Comparison of ENCODE assay signal across 12 mouse cellular contexts in the genomic region with DNA sequence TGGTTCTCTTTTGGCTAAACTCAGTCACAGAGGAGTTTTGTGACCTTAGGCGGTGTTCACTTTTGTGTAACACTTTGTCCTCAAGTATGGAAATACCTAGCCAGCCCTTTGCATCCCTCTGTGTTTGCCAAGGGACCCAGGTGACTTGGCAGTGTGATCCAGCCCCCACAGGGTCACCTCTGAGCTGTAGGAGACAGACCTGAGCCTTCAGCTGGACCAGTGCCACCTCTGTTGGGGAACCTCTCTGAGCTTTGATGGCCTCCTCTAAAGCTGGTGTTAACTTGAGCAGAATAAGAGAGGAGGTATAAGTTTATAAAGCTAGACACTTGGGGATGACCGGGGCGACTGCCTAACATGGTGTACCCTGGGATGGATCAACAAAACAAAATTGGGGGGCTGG. TPM values are rescaled to one million over a fixed set of nuclear protein-coding genes. Genes with fewer than 3 reads are reported as not detected.
DNase-seq lines count a peak whose midpoint lies in the region; ATAC-seq lines count a peak whose summit lies in the region.
"Had no signal": no experiment of that assay in that cellular context is flagged by ENCODE, and none has a peak within 500 bp of the region (broad histone marks: within the 10 kb centered on the region; RNA-seq: fewer than 3 reads in every experiment).

No protein-coding gene starts in this region.

- H3K9ac ChIP-seq in embryonic facial prominence, embryonic 12.5 days = no peak overlapping the region
- no peak overlapping the region for H3K9ac ChIP-seq in hindbrain, embryonic 12.5 days
- H3K9ac ChIP-seq in midbrain, embryonic 12.5 days (replicated peaks) = no peak overlapping the region

- H3K27ac ChIP-seq in embryonic facial prominence, embryonic 12.5 days = no peak overlapping the region
- no peak overlapping the region for H3K27ac ChIP-seq in hindbrain, embryonic 12.5 days
- H3K27ac ChIP-seq in midbrain, embryonic 12.5 days (replicated peaks) = no peak overlapping the region
- H3K27ac ChIP-seq: lung, embryonic 15.5 days had no signal

- DNase-seq in cerebellum, adult 9-10 months = peak; percentile 69
- DNase-seq in left cerebral cortex, postnatal 14 days (ENCODE audit: low spot score in 2 of 2) = no peak
- no peak for DNase-seq in left cerebral cortex, adult 8-10 months (ENCODE audit: low spot score in 2 of 2)
- DNase-seq in gastrocnemius, adult 8-10 months (ENCODE audit: low spot score in 2 of 2) = no peak
- no peak for DNase-seq in embryo, embryonic 9.5 days (ENCODE audit: extremely low spot score)
- DNase-seq: adrenal gland, postnatal 14 days; kidney, postnatal 36 days had no signal

- peak overlapping the region; percentile 60 for H3K4me2 ChIP-seq in embryonic facial prominence, embryonic 12.5 days (replicated peaks)
- peak overlapping the region; percentile 69 for H3K4me2 ChIP-seq in hindbrain, embryonic 12.5 days (replicated peaks)
- peak overlapping the region; percentile 73 for H3K4me2 ChIP-seq in midbrain, embryonic 12.5 days (replicated peaks)

- H3K4me3 ChIP-seq in embryonic facial prominence, embryonic 12.5 days = peak overlapping the region; percentile 49
- peak overlapping the region; percentile 58 for H3K4me3 ChIP-seq in hindbrain, embryonic 12.5 days
- H3K4me3 ChIP-seq in midbrain, embryonic 12.5 days = peak overlapping the region; percentile 59; the same call in 1 of the 2 replicates

- 96% methylated on average over 3 of the region's 3 CpGs for WGBS in embryonic facial prominence, embryonic 12.5 days
- WGBS in hindbrain, embryonic 12.5 days = 99% methylated on average over 3 of the region's 3 CpGs
- WGBS in midbrain, embryonic 12.5 days = 93% methylated on average over 3 of the region's 3 CpGs

- H3K36me3 ChIP-seq in embryonic facial prominence, embryonic 12.5 days = peaks cover 13% of the 10 kb centered on the region; the same call in 1 of the 2 replicates
- peaks cover 30% of the 10 kb centered on the region for H3K36me3 ChIP-seq in hindbrain, embryonic 12.5 days
- H3K36me3 ChIP-seq in midbrain, embryonic 12.5 days = peaks cover 19% of the 10 kb centered on the region
- H3K36me3 ChIP-seq: lung, embryonic 15.5 days had no signal

- intact Hi-C loops in left cerebral cortex, postnatal 14 days (cut with DNase I) = no loop called here

- no peaks in the 10 kb centered on the region for H3K9me3 ChIP-seq in embryonic facial prominence, embryonic 12.5 days
- H3K9me3 ChIP-seq in hindbrain, embryonic 12.5 days (replicated peaks) = no peaks in the 10 kb centered on the region
- no peaks in the 10 kb centered on the region for H3K9me3 ChIP-seq in midbrain, embryonic 12.5 days
- H3K9me3 ChIP-seq: lung, embryonic 15.5 days had no signal

- no peaks in the 10 kb centered on the region for H3K27me3 ChIP-seq in embryonic facial prominence, embryonic 12.5 days
- H3K27me3 ChIP-seq in hindbrain, embryonic 12.5 days = no peaks in the 10 kb centered on the region
- H3K27me3 ChIP-seq in midbrain, embryonic 12.5 days = peaks cover 14% of the 10 kb centered on the region
- H3K27me3 ChIP-seq: Patski had no signal

- no peak for ATAC-seq in embryonic facial prominence, embryonic 12.5 days (ENCODE audit: insufficient number of reproducible peaks, insufficient read depth, low FRiP score, low TSS enrichment)
- ATAC-seq in hindbrain, embryonic 12.5 days (ENCODE audit: low FRiP score) = no peak
- ATAC-seq in midbrain, embryonic 12.5 days (ENCODE audit: low FRiP score, low read depth) = no peak
- ATAC-seq: Patski had no signal

- peaks cover 9% of the 10 kb centered on the region; the same call in 1 of the 2 replicates for H3K4me1 ChIP-seq in embryonic facial prominence, embryonic 12.5 days
- H3K4me1 ChIP-seq in hindbrain, embryonic 12.5 days = peaks cover 23% of the 10 kb centered on the region
- H3K4me1 ChIP-seq in midbrain, embryonic 12.5 days = peaks cover 18% of the 10 kb centered on the region

RNA-seq across cellular contexts. Expression of a gene that starts 1.4 kb away (rescaled TPM):
- 41.5 and 48.1 TPM in 2 replicates for polyA plus RNA-seq in embryonic facial prominence, embryonic 12.5 days (2016; fragmentation: Nextera tagmentation; extraction: Ambion mirVana)
- polyA plus RNA-seq in hindbrain, embryonic 12.5 days (2016; fragmentation: Nextera tagmentation; extraction: Ambion mirVana) = 44.7 and 52.4 TPM in 2 replicates
- 40.0 and 45.0 TPM in 2 replicates for polyA plus RNA-seq in midbrain, embryonic 12.5 days (2016; fragmentation: Nextera tagmentation; extraction: Ambion mirVana)
- 10 to 100 TPM; 23.0 to 23.6 TPM for total RNA-seq in left cerebral cortex, postnatal 14 days (2021)
- total RNA-seq in left cerebral cortex, adult 8-10 months (2022) = 10 to 100 TPM; 10.8 to 16.3 (median 11.7) TPM
- total RNA-seq in gastrocnemius, adult 8-10 months (2022) = 10 to 100 TPM; 38.3 to 69.6 (median 41.9) TPM

RNA-seq across cellular contexts. Expression of a gene that starts 14.2 kb away (rescaled TPM):
- polyA plus RNA-seq in embryonic facial prominence, embryonic 12.5 days (2016; fragmentation: Nextera tagmentation; extraction: Ambion mirVana) = 59.0 and 60.5 TPM in 2 replicates
- 53.8 and 60.0 TPM in 2 replicates for polyA plus RNA-seq in hindbrain, embryonic 12.5 days (2016; fragmentation: Nextera tagmentation; extraction: Ambion mirVana)
- 50.2 and 59.6 TPM in 2 replicates for polyA plus RNA-seq in midbrain, embryonic 12.5 days (2016; fragmentation: Nextera tagmentation; extraction: Ambion mirVana)
- 10 to 100 TPM; 35.3 to 39.9 TPM for total RNA-seq in left cerebral cortex, postnatal 14 days (2021)
- total RNA-seq in left cerebral cortex, adult 8-10 months (2022) = 10 to 100 TPM; 35.8 to 43.5 (median 39.9) TPM
- total RNA-seq in gastrocnemius, adult 8-10 months (2022) = 10 to 100 TPM; 24.0 to 31.2 (median 28.1) TPM

RNA-seq across cellular contexts. Expression of a gene that starts 22.4 kb away (rescaled TPM):
- 1,294 and 1,324 TPM in 2 replicates for polyA plus RNA-seq in embryonic facial prominence, embryonic 12.5 days (2016; fragmentation: Nextera tagmentation; extraction: Ambion mirVana)
- 569 and 595 TPM in 2 replicates for polyA plus RNA-seq in hindbrain, embryonic 12.5 days (2016; fragmentation: Nextera tagmentation; extraction: Ambion mirVana)
- 346 and 420 TPM in 2 replicates for polyA plus RNA-seq in midbrain, embryonic 12.5 days (2016; fragmentation: Nextera tagmentation; extraction: Ambion mirVana)
- total RNA-seq in left cerebral cortex, postnatal 14 days (2021) = 10 to 100 TPM; 19.2 to 22.6 TPM
- total RNA-seq in left cerebral cortex, adult 8-10 months (2022) = 10 to 100 TPM; 19.2 to 31.4 (median 26.5) TPM
- 100 to 1,000 TPM; 214 to 406 (median 281) TPM for total RNA-seq in gastrocnemius, adult 8-10 months (2022)

RNA-seq across cellular contexts. Expression of a gene that starts 35.2 kb away (rescaled TPM):
- polyA plus RNA-seq in embryonic facial prominence, embryonic 12.5 days (2016; fragmentation: Nextera tagmentation; extraction: Ambion mirVana) = 37.3 and 37.6 TPM in 2 replicates
- polyA plus RNA-seq in hindbrain, embryonic 12.5 days (2016; fragmentation: Nextera tagmentation; extraction: Ambion mirVana) = 48.1 and 49.0 TPM in 2 replicates
- polyA plus RNA-seq in midbrain, embryonic 12.5 days (2016; fragmentation: Nextera tagmentation; extraction: Ambion mirVana) = 46.3 and 53.7 TPM in 2 replicates
- 100 to 1,000 TPM; 167 to 179 TPM for total RNA-seq in left cerebral cortex, postnatal 14 days (2021)
- 100 to 1,000 TPM; 157 to 176 (median 166) TPM for total RNA-seq in left cerebral cortex, adult 8-10 months (2022)
- total RNA-seq in gastrocnemius, adult 8-10 months (2022) = 1 to 10 TPM; 1.7 to 2.7 (median 2.1) TPM

RNA-seq across cellular contexts. Expression of a gene that starts 49.3 kb away (rescaled TPM):
- polyA plus RNA-seq in embryonic facial prominence, embryonic 12.5 days (2016; fragmentation: Nextera tagmentation; extraction: Ambion mirVana) = 39.4 and 42.2 TPM in 2 replicates
- polyA plus RNA-seq in hindbrain, embryonic 12.5 days (2016; fragmentation: Nextera tagmentation; extraction: Ambion mirVana) = 15.5 and 17.4 TPM in 2 replicates
- polyA plus RNA-seq in midbrain, embryonic 12.5 days (2016; fragmentation: Nextera tagmentation; extraction: Ambion mirVana) = 8.2 and 9.3 TPM in 2 replicates
- 10 to 100 TPM; 13.4 TPM for total RNA-seq in left cerebral cortex, postnatal 14 days (2021)
- total RNA-seq in left cerebral cortex, adult 8-10 months (2022) = 10 to 100 TPM; 26.2 to 38.6 (median 32.2) TPM
- 1 to 10 TPM in 2 of 4 experiments, under 1 TPM in 2; 0.80 to 1.7 (median 1.2) TPM for total RNA-seq in gastrocnemius, adult 8-10 months (2022)

Comparison
In these comparisons a context has a peak if more than half of its experiments do, and no peak if none do; other contexts are left out.
1. RNA of a gene that starts 22.4 kb away (total RNA-seq): 214 to 406 TPM in gastrocnemius, adult 8-10 months; 19.2 to 31.4 TPM in left cerebral cortex, adult 8-10 months and 19.2 to 22.6 TPM in left cerebral cortex, postnatal 14 days; every median in the first group is over 4 times any median in the second.
2. Peak in every context shown above with its lines, with median percentiles within 50 percentile points of each other: H3K4me2 ChIP-seq and H3K4me3 ChIP-seq.